Mouse (Mus musculus) bone marrow, adult 2 months (tissue): ENCODE measurements around the gene Eapp. TPM values are rescaled to one million over a fixed set of nuclear protein-coding genes. Genes with fewer than 3 reads are reported as not detected.
"Not testable (repeated sequence)": the region's sequence is repeated elsewhere in the genome, so short reads cannot be mapped to it uniquely, and the experiment has no call there.

ENCODE experiments used
- H3K27ac ChIP-seq: fragments of 200-500 bp; 2 replicates; pipeline ENCODE4 v1.5.1; 2012; ENCODE audit warnings: low read depth, mild to moderate bottlenecking, control low read depth, inconsistent platforms, low read length; ENCODE audit not compliant: control insufficient read depth, poor library complexity, insufficient read depth
- H3K4me1 ChIP-seq: fragments of 200-500 bp; 2 replicates; pipeline ENCODE4 v1.6.1; 2011; ENCODE audit warnings: low read length; ENCODE audit not compliant: control insufficient read depth, insufficient read depth
- H3K4me3 ChIP-seq: fragments of 200-500 bp; replicated peaks from 2 replicates; pipeline ENCODE3; 2011; ENCODE audit warnings: mild to moderate bottlenecking, low read depth, low read length, control low read depth; ENCODE audit not compliant: control insufficient read depth
- CTCF ChIP-seq: fragments of 200-500 bp; IDR thresholded peaks from 2 replicates; pipeline ENCODE4 v1.5.1; 2011; ENCODE audit warnings: low read length, control low read depth; ENCODE audit not compliant: control insufficient read depth, insufficient read depth
- POLR2A ChIP-seq: fragments of 200-500 bp; IDR thresholded peaks from 2 replicates; pipeline ENCODE4 v1.6.1; 2011; ENCODE audit warnings: low read depth, mild to moderate bottlenecking, control low read depth, low read length, borderline replicate concordance; ENCODE audit not compliant: control insufficient read depth
- WGBS: fragments of 180-500 bp; shearing (Covaris S2); methylation state at CpG from one replicate; pipeline ENCODE4 v1.1.7; 2018; 5-methylcytosine and 5-hydroxymethylcytosine counted together
- polyA plus RNA-seq: library from polyadenylated mRNA; stranded (reverse); fragments of >200 nt; gene quantifications from 2 replicates; pipeline ENCODE4 v1.2.4, GENCODE M21; 2011; ENCODE audit warnings: low replicate concordance; ENCODE audit not compliant: missing spikeins, insufficient read depth, insufficient read length

Gene Eapp
- polyA plus RNA-seq = 25.2 and 50.9 TPM in 2 replicates

DNA sequence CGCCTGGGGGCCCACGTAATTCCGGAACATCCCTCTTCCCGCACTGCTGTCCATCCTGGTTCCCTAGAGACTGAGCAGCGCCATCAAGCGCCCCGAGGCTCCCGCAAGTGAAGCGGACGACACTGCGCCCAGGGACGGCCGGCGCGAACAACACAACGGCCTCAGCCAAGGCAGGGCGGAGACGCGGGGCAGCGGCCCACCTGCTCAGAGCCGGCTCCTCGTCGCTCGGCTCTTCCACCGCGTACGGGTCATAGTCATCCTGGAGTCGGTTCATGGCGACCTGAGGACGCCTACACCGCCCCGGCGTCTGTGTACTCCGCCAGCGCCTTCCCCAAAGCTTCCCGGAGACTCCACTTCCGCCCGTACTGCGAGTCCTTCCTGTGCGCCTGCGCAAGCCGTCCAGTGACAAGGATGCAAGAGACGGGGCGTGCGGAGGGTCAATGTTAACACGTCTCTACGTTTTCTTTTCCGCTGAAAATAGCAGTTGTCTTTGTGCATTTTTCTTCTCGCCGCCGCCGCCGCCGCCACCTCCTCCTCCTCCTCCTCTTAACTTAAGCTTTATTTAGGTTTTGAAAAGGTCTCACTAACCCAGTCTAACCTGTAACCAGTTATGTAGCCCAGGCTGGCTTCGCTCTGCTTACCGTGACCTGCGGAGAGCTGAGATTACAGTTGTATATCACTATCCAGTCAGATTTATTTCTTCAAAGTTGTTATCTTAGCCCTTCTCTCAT is at the start of gene Eapp:
Gene Eapp, minus strand, starts transcription at position 387 of the 731 bp plus-strand sequence.
- H3K4me3 ChIP-seq = peak within 1 kb of the TSS; percentile 90
- no peaks in the 10 kb centered on the region for H3K4me1 ChIP-seq
- WGBS = under 1% methylated on average over 57 of the region's 57 CpGs
- TF ChIP-seq POLR2A = peak; percentile 95; the same call in 1 of the 2 replicates
- TF ChIP-seq CTCF = peak; percentile 15; the same call in 1 of the 2 replicates
- H3K27ac ChIP-seq = peak within 1 kb of the TSS; percentile 97

GRCm38 (mm10) chr12:54738661-54739243 is 43.1 kb upstream of the Eapp start:
- WGBS = 2% methylated on average over 13 of the region's 33 CpGs
- not testable (repeated sequence) for H3K4me3 ChIP-seq, H3K4me1 ChIP-seq, H3K27ac ChIP-seq

- not testable (repeated sequence) for H3K4me3 ChIP-seq, H3K27ac ChIP-seq, H3K4me1 ChIP-seq
- no CpG with 5 or more reads among the region's 21 CpGs for WGBS
These were observed 42.4 kb upstream of the Eapp start for GRCm38 (mm10) chr12:54737891-54738660.

DNA sequence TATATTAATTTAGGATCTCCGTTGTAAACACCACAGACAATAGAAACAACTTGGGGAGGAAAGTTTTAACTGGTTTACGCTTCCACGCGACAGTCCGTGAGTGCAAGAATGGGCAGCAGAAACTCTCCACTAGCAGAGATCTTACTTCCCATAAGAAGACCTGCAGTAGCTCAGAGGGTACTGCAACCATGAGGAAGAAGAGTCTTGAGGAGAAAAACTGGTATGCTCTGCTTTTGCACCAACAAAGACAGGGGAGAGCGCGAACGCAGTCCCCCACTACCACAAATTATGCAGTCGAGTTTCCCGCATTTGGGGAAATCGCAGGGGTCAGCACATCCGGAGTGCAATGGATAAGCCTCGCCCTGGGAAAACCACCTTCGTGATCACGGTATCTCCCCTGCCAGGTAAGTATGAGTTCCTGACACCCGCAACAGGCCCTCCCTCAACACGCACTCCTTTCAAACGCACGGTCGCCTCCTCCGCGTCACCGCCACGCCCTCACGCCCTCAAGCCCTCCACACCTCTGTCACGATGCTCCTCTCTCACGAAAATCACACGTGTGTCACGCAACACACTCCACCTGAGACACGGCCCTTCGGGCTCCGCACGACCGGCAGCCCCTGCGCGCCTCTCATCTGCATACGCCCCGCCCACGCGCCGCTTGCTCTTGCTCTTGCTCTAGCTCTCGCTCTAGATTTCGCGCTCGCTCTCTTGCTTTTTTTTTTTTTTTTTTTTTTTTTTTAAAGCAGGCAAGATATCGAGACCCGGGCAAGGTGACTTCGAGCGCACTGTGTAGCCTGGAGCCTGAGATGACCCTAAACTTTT is 38.8 kb upstream of the Eapp start:
- not testable (repeated sequence) for H3K4me1 ChIP-seq, H3K4me3 ChIP-seq, H3K27ac ChIP-seq
- WGBS = 5% methylated on average over 11 of the region's 49 CpGs
- TF ChIP-seq POLR2A = 0 out of 2 replicates have a peak, but pooled peaks have one; percentile 27

GRCm38 (mm10) chr12:54729140-54730059 is 33.7 kb upstream of the Eapp start:
- WGBS = no CpG with 5 or more reads among the region's 56 CpGs
- not testable (repeated sequence) for H3K4me3 ChIP-seq, H3K27ac ChIP-seq, H3K4me1 ChIP-seq

DNA sequence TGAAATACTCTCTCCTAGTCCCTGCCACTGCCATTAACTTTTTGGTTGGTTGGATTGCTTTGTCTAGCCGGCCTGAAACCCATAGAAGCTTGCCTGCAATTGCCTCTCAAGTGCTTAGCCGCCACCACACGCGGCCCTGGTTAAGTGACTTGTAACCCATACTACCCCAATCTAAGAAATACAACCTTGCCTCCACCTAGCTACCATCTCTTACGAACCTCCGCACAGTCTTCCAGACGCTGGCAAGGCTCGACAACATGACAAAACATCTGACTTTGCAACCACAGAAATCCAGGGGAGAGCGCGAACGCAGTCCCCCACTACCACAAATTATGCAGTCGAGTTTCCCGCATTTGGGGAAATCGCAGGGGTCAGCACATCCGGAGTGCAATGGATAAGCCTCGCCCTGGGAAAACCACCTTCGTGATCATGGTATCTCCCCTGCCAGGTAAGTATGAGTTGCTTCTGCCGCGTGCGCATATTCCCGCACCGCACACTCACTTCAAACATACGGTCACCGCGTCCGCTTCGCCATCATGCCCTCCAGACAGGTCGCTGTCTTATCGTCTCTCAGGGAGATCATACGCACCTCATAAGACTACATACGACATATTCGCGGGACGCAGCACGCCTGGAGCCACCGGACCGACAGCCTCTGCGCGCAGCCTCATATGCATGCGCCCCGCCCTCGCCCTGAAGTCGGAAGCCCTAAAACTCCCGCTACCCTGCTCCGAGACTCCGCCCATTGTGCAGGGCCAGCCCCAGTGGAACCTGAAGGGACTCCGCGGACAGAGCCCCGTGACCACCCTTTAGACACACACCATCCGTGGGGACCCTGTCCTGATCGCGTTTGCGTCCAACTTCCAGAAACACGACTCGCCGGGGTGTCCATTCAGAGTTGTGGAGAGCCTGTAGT is 23.4 kb upstream of the Eapp start:
- not testable (repeated sequence) for H3K4me1 ChIP-seq, H3K4me3 ChIP-seq, H3K27ac ChIP-seq
- no CpG with 5 or more reads among the region's 56 CpGs for WGBS

GRCm38 (mm10) chr12:54717516-54717915 is 21.8 kb upstream of the Eapp start:
- whole genome bisulfite sequencing = 80% methylated on average over 8 of the region's 11 CpGs
- H3K27ac ChIP-seq, H3K4me3 ChIP-seq, H3K4me1 ChIP-seq: not testable (repeated sequence)

DNA sequence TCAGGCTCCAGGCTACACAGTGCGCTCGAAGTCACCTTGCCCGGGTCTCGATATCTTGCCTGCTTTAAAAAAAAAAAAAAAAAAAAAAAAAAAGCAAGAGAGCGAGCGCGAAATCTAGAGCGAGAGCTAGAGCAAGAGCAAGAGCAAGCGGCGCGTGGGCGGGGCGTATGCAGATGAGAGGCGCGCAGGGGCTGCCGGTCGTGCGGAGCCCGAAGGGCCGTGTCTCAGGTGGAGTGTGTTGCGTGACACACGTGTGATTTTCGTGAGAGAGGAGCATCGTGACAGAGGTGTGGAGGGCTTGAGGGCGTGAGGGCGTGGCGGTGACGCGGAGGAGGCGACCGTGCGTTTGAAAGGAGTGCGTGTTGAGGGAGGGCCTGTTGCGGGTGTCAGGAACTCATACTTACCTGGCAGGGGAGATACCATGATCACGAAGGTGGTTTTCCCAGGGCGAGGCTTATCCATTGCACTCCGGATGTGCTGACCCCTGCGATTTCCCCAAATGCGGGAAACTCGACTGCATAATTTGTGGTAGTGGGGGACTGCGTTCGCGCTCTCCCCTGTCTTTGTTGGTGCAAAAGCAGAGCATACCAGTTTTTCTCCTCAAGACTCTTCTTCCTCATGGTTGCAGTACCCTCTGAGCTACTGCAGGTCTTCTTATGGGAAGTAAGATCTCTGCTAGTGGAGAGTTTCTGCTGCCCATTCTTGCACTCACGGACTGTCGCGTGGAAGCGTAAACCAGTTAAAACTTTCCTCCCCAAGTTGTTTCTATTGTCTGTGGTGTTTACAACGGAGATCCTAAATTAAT is 18.3 kb upstream of the Eapp start:
- H3K4me1 ChIP-seq, H3K4me3 ChIP-seq, H3K27ac ChIP-seq: not testable (repeated sequence)
- WGBS = 0% methylated on average over 7 of the region's 48 CpGs

DNA sequence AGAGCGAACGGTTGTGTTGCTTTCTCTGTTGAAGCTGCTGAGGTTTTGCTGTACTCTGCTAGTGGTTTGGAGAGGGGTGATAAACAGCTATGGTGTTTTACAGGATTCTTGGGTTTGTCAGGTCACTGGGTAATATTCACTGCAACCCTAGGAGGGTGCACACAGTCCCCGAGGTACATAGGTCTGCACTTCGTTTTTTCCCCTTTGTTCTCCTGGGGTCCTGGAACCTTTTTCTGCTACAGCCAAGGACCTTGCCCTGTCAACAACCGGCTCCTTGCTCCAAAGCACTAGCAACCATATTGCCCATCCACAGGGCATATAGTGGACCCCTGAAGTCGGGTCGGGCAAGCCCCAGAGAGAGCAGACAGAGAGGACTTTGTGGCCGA is 14.8 kb upstream of the Eapp start:
- H3K4me1 ChIP-seq, H3K27ac ChIP-seq, H3K4me3 ChIP-seq: not testable (repeated sequence)
- WGBS = 3% methylated on average over 3 of the region's 8 CpGs

GRCm38 (mm10) chr12:54709691-54710493 is 14.2 kb upstream of the Eapp start:
- not testable (repeated sequence) for H3K4me3 ChIP-seq, H3K27ac ChIP-seq, H3K4me1 ChIP-seq
- 0% methylated on average over 13 of the region's 44 CpGs for WGBS
